Mouse (Mus musculus): Measurements from ENCODE around the gene Sowaha. TPM values are rescaled to one million over a fixed set of nuclear protein-coding genes. Genes with fewer than 3 reads are reported as not detected.
A peak's percentile ranks its signal among the peaks of the same experiment; 100 is the strongest.

Gene Sowaha
- polyA plus RNA-seq (2015; fragmentation: Nextera tagmentation; extraction: Ambion mirVana) = 7.4 and 7.9 TPM in 2 replicates

GRCm38 (mm10) chr11:53479783-53480301 lies at the start of gene Sowaha, which contains the start of gene Gm9945:
Gene Sowaha, minus strand, starts transcription at chr11:53480274.
Gene Gm9945, plus strand, starts transcription at chr11:53480166.
- H3K9me3 ChIP-seq (ENCODE audit: low read length) = no peaks in the 10 kb centered on the region
- peak within 1 kb of the TSS; percentile 79 for H3K4me2 ChIP-seq (ENCODE audit: low read depth, low read length)
- peak within 1 kb of the TSS; percentile 61 for H3K9ac ChIP-seq (replicated peaks)
- 3% methylated on average over 38 of the region's 40 CpGs for WGBS (ENCODE audit: insufficient replicate concordance)
- H3K4me1 ChIP-seq (ENCODE audit: insufficient read depth) = peaks cover 18% of the 10 kb centered on the region
- H3K27me3 ChIP-seq (ENCODE audit: insufficient read depth, low read length) = peaks cover 48% of the 10 kb centered on the region
- H3K4me3 ChIP-seq (ENCODE audit: low read depth, low read length) = peak within 1 kb of the TSS; percentile 69
- H3K27ac ChIP-seq (ENCODE audit: low read depth) = peak within 1 kb of the TSS; percentile 87
- DNase-seq = peak; percentile 63
- ATAC-seq = peak; percentile 63
- TF ChIP-seq EP300 (IDR thresholded peaks at IDR 0.05; ENCODE audit: low read depth) (no peak), CTCF (IDR thresholded peaks at IDR 0.05; ENCODE audit: low read depth) (0 out of 2 replicates have a peak, but pooled peaks have one; percentile 29)
- H3K36me3 ChIP-seq (replicated peaks; ENCODE audit: insufficient read depth, low read length) = no peaks in the 10 kb centered on the region; the same call in 1 of the 2 replicates

- peaks cover 8% of the 10 kb centered on the region; the same call in 1 of the 2 replicates for H3K36me3 ChIP-seq (replicated peaks; ENCODE audit: insufficient read depth, low read length)
- ATAC-seq = no peak
- DNase-seq = no peak
- H3K9me3 ChIP-seq (ENCODE audit: low read length) = no peaks in the 10 kb centered on the region
- 63% methylated on average over 6 of the region's 6 CpGs for WGBS (ENCODE audit: insufficient replicate concordance)
- no peak overlapping the region for H3K4me3 ChIP-seq (ENCODE audit: low read depth, low read length)
- peaks cover 3% of the 10 kb centered on the region; the same call in 1 of the 2 replicates for H3K4me1 ChIP-seq (ENCODE audit: insufficient read depth)
- no peaks in the 10 kb centered on the region for H3K27me3 ChIP-seq (ENCODE audit: insufficient read depth, low read length)
- no peak overlapping the region for H3K27ac ChIP-seq (ENCODE audit: low read depth)
- no peak overlapping the region for H3K4me2 ChIP-seq (ENCODE audit: low read depth, low read length)
- no peak overlapping the region for H3K9ac ChIP-seq (replicated peaks)
- TF ChIP-seq EP300 (IDR thresholded peaks at IDR 0.05; ENCODE audit: low read depth) = no peak
- TF ChIP-seq CTCF (IDR thresholded peaks at IDR 0.05; ENCODE audit: low read depth) = no peak
Measured at GRCm38 (mm10) chr11:53529253-53529557, 49.1 kb upstream of the Sowaha start.

- WGBS (ENCODE audit: insufficient replicate concordance) = 55% methylated on average over 9 of the region's 9 CpGs
- Histone ChIP-seq H3K9me3 (ENCODE audit: low read length) (no peaks in the 10 kb centered on the region), H3K27ac (ENCODE audit: low read depth) (no peak overlapping the region), H3K27me3 (ENCODE audit: insufficient read depth, low read length) (no peaks in the 10 kb centered on the region), H3K4me3 (ENCODE audit: low read depth, low read length) (no peak overlapping the region), H3K36me3 (replicated peaks; ENCODE audit: insufficient read depth, low read length) (peaks cover 2% of the 10 kb centered on the region; the same call in 1 of the 2 replicates), H3K4me1 (ENCODE audit: insufficient read depth) (peaks cover 3% of the 10 kb centered on the region; the same call in 1 of the 2 replicates), H3K9ac (replicated peaks) (no peak overlapping the region), H3K4me2 (ENCODE audit: low read depth, low read length) (no peak overlapping the region)
- ATAC-seq = no peak
- TF ChIP-seq CTCF (IDR thresholded peaks at IDR 0.05; ENCODE audit: low read depth) = no peak
- TF ChIP-seq EP300 (IDR thresholded peaks at IDR 0.05; ENCODE audit: low read depth) = no peak
- DNase-seq = no peak
Measured at GRCm38 (mm10) chr11:53528397-53529252, 48.6 kb upstream of the Sowaha start.

GRCm38 (mm10) chr11:53525461-53525860 lies 45.4 kb upstream of the Sowaha start:
- Histone ChIP-seq H3K4me3 (ENCODE audit: low read depth, low read length) (no peak overlapping the region), H3K36me3 (replicated peaks; ENCODE audit: insufficient read depth, low read length) (no peaks in the 10 kb centered on the region), H3K9ac (replicated peaks) (no peak overlapping the region), H3K9me3 (ENCODE audit: low read length) (no peaks in the 10 kb centered on the region), H3K4me1 (ENCODE audit: insufficient read depth) (peaks cover 13% of the 10 kb centered on the region), H3K27ac (ENCODE audit: low read depth) (no peak overlapping the region), H3K27me3 (ENCODE audit: insufficient read depth, low read length) (no peaks in the 10 kb centered on the region), H3K4me2 (ENCODE audit: low read depth, low read length) (no peak overlapping the region)
- TF ChIP-seq EP300 (IDR thresholded peaks at IDR 0.05; ENCODE audit: low read depth) = no peak
- no peak for TF ChIP-seq CTCF (IDR thresholded peaks at IDR 0.05; ENCODE audit: low read depth)
- WGBS (ENCODE audit: insufficient replicate concordance) = 77% methylated on average over 4 of the region's 4 CpGs
- ATAC-seq (no peak), DNase-seq (no peak)

- Histone ChIP-seq H3K36me3 (replicated peaks; ENCODE audit: insufficient read depth, low read length) (no peaks in the 10 kb centered on the region), H3K9me3 (ENCODE audit: low read length) (no peaks in the 10 kb centered on the region), H3K9ac (replicated peaks) (no peak overlapping the region), H3K4me1 (ENCODE audit: insufficient read depth) (peaks cover 16% of the 10 kb centered on the region), H3K27me3 (ENCODE audit: insufficient read depth, low read length) (no peaks in the 10 kb centered on the region), H3K4me2 (ENCODE audit: low read depth, low read length) (no peak overlapping the region), H3K4me3 (ENCODE audit: low read depth, low read length) (no peak overlapping the region), H3K27ac (ENCODE audit: low read depth) (no peak overlapping the region)
- TF ChIP-seq EP300 (IDR thresholded peaks at IDR 0.05; ENCODE audit: low read depth) (no peak), CTCF (IDR thresholded peaks at IDR 0.05; ENCODE audit: low read depth) (peak; percentile 72)
- no peak for ATAC-seq
- WGBS (ENCODE audit: insufficient replicate concordance) = 73% methylated on average over 6 of the region's 6 CpGs
- DNase-seq = peak; percentile 59
Measured at GRCm38 (mm10) chr11:53524905-53525304, 44.8 kb upstream of the Sowaha start.
